Mouse (Mus musculus): ENCODE results near the gene Usp34.
"Not testable (repeated sequence)": the region's sequence is repeated elsewhere in the genome, so short reads cannot be mapped to it uniquely, and the experiment has no call there.

The Usp34 gene

GRCm38 (mm10) chr11:23504801-23505200 is 198.1 kb downstream of the Usp34 start:
- DNase-seq: not testable (repeated sequence)

- not testable (repeated sequence) for DNase-seq
Measured at GRCm38 (mm10) chr11:23514785-23515184, 208.1 kb downstream of the Usp34 start.

DNA sequence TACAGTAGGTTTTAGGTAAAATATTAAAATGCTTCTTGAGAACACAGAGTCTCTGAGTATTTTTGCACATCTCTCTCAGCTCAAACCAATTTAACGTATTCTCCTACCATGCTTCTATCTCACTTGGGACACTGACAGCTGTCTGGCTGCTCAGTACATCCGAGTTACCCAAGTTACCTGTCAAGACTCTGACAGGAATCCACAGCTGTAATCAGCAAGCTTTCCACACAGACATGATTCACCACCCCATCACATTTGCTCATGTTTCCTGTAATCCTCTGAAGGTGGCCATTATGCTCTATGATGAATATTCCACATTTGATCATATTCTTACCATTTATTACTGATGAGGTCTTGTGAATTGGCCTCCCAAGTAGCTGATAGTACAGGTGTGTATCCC is 208.6 kb downstream of the Usp34 start:
- DNase-seq: no peak

DNA sequence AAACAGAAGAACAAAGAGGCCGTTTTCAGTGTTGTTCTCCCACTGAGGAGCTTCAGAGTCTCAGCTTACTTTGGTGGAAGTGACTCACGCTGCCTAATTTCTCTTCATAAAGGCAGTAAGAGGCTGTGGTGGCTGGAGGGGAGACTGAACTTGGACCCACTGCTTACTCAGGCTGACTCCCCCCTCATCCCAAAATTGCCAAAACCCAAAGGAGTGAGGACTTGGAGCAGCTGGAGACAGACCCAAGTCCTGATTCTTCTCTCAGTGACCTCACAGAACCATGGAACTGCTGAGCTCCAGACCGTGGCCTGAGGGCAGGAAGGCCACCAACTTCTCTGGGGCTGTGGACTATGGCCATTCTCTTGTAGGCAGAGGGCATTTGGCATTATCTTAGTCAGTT is 212.3 kb downstream of the Usp34 start:
- no peak for DNase-seq

DNA sequence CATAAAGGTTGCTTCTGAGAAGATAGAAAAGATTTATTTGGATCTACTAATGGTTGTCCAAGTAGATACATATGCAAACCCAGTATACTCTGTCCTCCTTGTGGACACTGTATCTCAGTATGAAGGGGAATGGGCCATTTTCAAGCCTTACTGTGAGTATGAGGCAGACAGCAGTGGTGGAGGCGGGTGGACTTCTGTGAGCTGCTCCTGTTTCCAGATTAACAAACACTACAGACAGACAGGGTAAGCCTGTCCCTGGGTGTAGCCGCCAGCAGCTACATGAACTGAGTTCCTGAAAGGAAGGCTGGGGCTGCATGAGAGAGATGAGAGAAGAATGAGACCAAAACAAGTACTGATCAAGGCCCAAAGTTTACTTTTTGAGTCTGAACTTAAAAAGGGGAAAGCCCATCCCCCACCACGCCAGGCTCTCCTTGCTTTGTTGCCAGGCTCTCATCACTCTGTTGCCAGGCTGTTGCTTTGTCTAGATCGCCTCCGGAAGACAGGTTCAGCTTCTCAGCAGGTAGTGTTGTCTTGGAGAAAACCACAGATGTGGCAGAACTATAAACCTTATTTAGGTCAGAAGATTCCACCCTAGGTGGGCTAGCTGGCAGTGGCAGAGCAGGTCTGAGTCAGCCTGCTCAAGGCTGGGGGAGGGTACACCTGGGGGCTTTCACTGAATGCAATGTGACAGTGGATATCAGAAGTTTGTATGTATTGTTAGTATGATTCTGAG is 213.9 kb downstream of the Usp34 start, which contains the start of gene 1700093K21Rik:
1700093K21Rik (minus strand) TSS at position 683 of the 733 bp plus-strand sequence.
- no peak for DNase-seq

GRCm38 (mm10) chr11:23537446-23537845 is 230.8 kb downstream of the Usp34 start:
- DNase-seq: no peak
